Mouse (Mus musculus) kidney, embryonic 14.5 days (tissue): Measurements from ENCODE around the gene 3830406C13Rik. TPM values are rescaled to one million over a fixed set of nuclear protein-coding genes. Genes with fewer than 3 reads are reported as not detected.
A peak's percentile ranks its signal among the peaks of the same experiment; 100 is the strongest.

Experiments
- ATAC-seq: fragments of 200-750 bp; cut with Nextera tagmentation; 2 replicates; pipeline ENCODE4 v1.8.0; 2017; ENCODE audit warnings: moderate number of reproducible peaks, mild to moderate bottlenecking, moderate TSS enrichment, moderate library complexity; ENCODE audit not compliant: low FRiP score, low TSS enrichment
- H3K27ac ChIP-seq: fragments of 300-500 bp; sonication (generic); 2 replicates; pipeline ENCODE4 v1.5.1; 2014; ENCODE audit warnings: low read depth, mild to moderate bottlenecking, low read length, moderate library complexity, mixed read lengths
- H3K27me3 ChIP-seq: fragments of 300-500 bp; sonication (generic); 2 replicates; pipeline ENCODE4 v1.6.1; 2014; ENCODE audit warnings: mild to moderate bottlenecking, low read length; ENCODE audit not compliant: control insufficient read depth, insufficient read depth
- H3K36me3 ChIP-seq: fragments of 300-500 bp; sonication (generic); 2 replicates; pipeline ENCODE4 v1.6.1; 2014; ENCODE audit warnings: low read length, mixed read lengths; ENCODE audit not compliant: control insufficient read depth, insufficient read depth
- H3K4me1 ChIP-seq: fragments of 300-500 bp; sonication (generic); 2 replicates; pipeline ENCODE4 v1.6.1; 2014; ENCODE audit warnings: low read length, mixed read lengths; ENCODE audit not compliant: control insufficient read depth, insufficient read depth
- H3K4me2 ChIP-seq: fragments of 300-500 bp; sonication (generic); replicated peaks from 2 replicates; pipeline ENCODE4 v1.6.1; 2014; ENCODE audit warnings: low read depth, mild to moderate bottlenecking, low read length
- H3K4me3 ChIP-seq: fragments of 300-500 bp; sonication (generic); 2 replicates; pipeline ENCODE4 v1.5.1; 2014; ENCODE audit warnings: mild to moderate bottlenecking, low read length
- H3K9ac ChIP-seq: fragments of 300-500 bp; sonication (generic); 2 replicates; pipeline ENCODE4 v1.6.1; 2014; ENCODE audit warnings: low read depth, mild to moderate bottlenecking, low read length, moderate library complexity
- H3K9me3 ChIP-seq: fragments of 300-500 bp; sonication (generic); 2 replicates; pipeline ENCODE4 v1.6.1; 2016; ENCODE audit warnings: low read length; ENCODE audit not compliant: control insufficient read depth
- WGBS: fragments of 180-500 bp; shearing (Covaris S2); extraction: QIAGEN DNeasy Blood & Tissue Kit; methylation state at CpG from one replicate; pipeline ENCODE4 v1.1.7; 2014; 5-methylcytosine and 5-hydroxymethylcytosine counted together
- polyA plus RNA-seq: library from polyadenylated mRNA; unstranded; fragments of >200 nt; fragmentation: Nextera tagmentation; extraction: Ambion mirVana; gene quantifications from 2 replicates; pipeline ENCODE4 v1.2.1, GENCODE M21; 2014

Gene 3830406C13Rik
- polyA plus RNA-seq, 1 experiment from 2014 or later = 41.6 TPM

DNA sequence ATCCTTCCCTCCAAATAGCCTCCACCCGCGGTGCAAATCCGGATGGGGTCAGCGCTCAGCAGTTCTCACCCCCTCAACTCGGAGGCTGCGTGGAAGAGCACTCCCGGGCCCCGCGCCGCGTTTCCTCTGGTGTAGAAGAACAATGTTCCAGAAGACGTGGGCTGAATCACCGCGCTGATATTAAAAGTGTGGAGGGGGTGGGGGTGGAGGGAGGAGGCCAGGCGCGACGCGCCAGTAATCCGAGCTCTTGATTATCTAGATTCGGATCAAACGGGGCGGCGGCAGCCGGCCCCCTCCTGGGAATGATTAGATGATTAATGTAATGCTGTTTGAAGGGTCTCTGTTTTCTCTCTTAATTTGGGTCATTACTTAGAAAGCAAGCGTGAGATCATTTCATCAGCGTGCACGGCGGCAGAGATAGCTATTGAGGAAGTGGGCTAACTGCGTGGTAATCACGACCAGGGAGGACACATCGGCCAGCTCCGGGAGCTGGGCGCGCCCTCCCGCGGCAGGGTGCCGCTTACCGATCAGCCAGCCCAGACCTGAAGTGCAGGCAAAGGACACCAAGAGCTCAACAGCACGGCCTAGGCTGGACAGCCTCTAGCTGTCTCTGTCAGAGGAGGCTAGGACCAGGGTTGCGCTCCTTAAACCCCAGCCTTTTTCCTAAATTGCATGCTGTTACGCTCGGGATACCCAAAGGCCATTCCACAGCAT lies 57.3 kb downstream of the 3830406C13Rik start:
- under 1% methylated on average over 42 of the region's 42 CpGs for WGBS
- Histone ChIP-seq H3K36me3 (no peaks in the 10 kb centered on the region), H3K4me1 (peaks cover 14% of the 10 kb centered on the region), H3K27me3 (peaks cover 94% of the 10 kb centered on the region), H3K27ac (no peak overlapping the region), H3K9ac (no peak overlapping the region), H3K4me2 (no peak overlapping the region; the same call in 1 of the 2 replicates), H3K4me3 (peak overlapping the region; percentile 2; the same call in 1 of the 2 replicates), H3K9me3 (no peaks in the 10 kb centered on the region)
- ATAC-seq = no peak

DNA sequence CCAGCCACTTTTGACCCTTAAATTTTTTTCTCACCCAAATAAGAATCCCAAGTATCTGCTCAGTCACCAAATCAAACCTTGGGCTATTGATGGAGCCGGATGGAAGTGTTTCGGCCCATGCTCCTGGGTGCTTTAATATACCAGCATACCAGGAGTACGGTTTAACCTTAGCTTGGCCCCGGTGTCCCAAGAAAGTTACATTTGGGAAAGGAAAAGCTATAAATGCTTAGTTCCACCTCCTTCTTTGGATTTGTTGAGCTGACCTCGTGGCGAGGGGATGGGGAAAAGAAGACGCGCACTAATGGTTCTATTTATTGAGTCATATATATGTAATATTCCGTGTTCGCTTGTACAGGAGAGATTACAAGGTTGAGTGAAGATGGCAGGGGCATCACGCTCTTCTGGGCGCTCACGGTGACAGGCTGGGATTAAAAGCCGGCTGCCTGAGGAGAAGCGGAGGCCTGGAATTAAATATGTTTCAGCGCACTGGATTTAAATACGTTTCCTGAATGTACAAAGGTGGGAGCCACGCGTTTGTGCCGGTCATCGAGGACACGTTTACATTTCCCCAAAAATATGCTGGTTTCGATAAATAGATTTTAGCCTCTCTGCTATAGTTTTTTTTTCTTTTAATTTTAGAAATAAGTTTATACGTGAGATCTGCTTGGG lies 58.0 kb downstream of the 3830406C13Rik start:
- no peak overlapping the region for H3K4me3 ChIP-seq
- no peak for ATAC-seq
- H3K9ac ChIP-seq = no peak overlapping the region
- peaks cover 14% of the 10 kb centered on the region for H3K4me1 ChIP-seq
- no peaks in the 10 kb centered on the region for H3K9me3 ChIP-seq
- H3K4me2 ChIP-seq = no peak overlapping the region
- no peaks in the 10 kb centered on the region for H3K36me3 ChIP-seq
- no peak overlapping the region for H3K27ac ChIP-seq
- peaks cover 94% of the 10 kb centered on the region for H3K27me3 ChIP-seq
- WGBS = 2% methylated on average over 24 of the region's 24 CpGs

DNA sequence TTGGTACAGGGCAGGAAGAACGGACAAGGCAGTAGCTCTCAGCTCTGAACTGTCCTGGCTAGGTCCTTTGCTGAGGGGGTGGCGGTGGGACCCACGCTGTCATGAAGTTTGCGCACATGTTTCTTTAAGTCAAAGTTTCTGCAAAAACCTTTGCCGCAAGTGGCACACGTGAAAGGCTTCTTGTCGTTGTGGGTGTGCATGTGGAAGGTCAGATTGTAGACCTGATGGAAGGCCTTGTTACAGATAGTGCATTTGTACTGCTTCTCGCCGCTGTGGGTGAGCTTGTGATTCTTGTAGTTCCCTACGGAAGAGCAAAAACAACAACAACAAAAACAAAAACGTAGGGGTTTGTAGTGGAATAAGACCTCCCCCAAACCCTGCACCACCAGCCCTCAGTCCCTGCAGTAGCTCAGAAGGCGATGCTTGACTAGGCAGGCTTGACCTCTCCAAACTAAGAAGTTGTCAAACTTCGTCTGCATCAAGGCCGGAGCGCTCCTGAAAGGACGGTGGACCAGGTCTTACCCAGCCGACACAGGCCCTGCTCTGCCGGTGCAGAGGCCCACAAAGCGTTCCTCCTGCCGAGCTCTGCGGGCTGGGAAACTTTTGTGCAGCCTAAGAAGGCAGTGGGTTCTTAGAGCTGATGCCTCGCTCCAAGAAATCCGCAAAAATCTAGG lies 58.6 kb downstream of the 3830406C13Rik start:
- Histone ChIP-seq H3K9ac (no peak overlapping the region), H3K4me3 (no peak overlapping the region), H3K27me3 (peaks cover 94% of the 10 kb centered on the region), H3K4me2 (no peak overlapping the region), H3K36me3 (no peaks in the 10 kb centered on the region), H3K27ac (no peak overlapping the region), H3K9me3 (no peaks in the 10 kb centered on the region), H3K4me1 (peaks cover 14% of the 10 kb centered on the region)
- 2% methylated on average over 23 of the region's 23 CpGs for WGBS
- no peak for ATAC-seq

DNA sequence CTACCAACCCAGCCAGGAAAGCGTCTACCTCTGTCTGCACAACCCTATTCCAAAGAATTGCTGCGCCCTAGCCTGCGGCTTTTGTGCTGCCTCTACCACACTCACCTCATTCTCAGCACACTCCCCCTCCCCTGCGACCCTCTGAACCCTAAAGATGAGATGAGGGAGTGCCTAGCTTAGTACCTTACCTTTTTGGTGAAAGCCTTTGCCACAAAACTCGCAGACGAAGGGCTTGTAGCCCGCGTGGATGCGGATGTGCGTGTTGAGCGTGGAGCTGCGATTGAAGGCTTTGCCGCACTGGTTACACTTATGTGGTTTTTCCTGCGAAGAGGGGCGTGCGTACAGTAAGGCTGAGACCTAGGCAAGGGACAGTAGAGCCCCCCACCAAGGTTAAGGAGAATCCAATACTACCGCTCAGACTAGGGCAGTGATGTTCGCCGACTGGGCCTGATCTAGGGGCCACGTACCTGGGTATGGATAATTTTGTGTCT lies 59.5 kb downstream of the 3830406C13Rik start:
- Histone ChIP-seq H3K27me3 (peaks cover 94% of the 10 kb centered on the region), H3K4me1 (peaks cover 14% of the 10 kb centered on the region), H3K36me3 (no peaks in the 10 kb centered on the region), H3K4me3 (no peak overlapping the region), H3K27ac (no peak overlapping the region), H3K9ac (no peak overlapping the region), H3K4me2 (no peak overlapping the region), H3K9me3 (no peaks in the 10 kb centered on the region)
- 3% methylated on average over 20 of the region's 20 CpGs for WGBS
- no peak for ATAC-seq

DNA sequence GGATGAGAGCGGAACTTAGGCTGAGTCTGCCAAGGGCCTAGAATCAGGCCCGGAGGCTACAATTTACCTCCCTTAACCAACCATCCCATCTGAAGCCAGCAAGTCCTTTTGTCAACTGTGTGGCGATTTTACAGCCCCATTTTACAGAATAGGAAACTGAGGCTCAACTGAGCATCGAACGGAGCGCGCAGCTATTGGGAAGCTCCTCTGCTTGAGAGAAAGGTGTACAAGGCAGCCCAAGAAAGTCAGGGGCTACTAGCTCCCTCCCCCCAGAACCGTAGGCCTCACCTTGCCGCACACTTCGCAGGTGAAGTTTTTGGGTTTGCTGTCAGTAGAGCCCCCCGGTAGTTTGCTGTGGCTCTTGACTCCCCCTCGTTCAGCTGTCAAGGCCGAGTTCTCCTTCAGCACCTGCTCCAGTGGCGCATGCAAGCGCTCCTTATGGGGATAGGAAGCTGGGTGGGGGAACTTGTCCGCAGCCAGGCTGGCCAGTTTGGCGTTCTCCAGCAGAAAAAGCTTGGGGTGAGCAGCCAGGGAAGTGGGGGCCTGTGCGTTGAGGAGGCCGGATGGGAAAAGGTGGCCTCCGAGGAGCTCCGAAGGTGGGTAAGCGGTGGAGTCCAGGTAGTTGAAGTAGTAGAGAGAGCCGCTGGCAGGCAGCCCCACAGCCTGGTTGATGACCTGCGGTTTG lies 60.2 kb downstream of the 3830406C13Rik start:
- Histone ChIP-seq H3K4me3 (peak overlapping the region; percentile 14), H3K9me3 (no peaks in the 10 kb centered on the region), H3K4me2 (peak overlapping the region; percentile 31; the same call in 1 of the 2 replicates), H3K27me3 (peaks cover 97% of the 10 kb centered on the region), H3K4me1 (peaks cover 14% of the 10 kb centered on the region), H3K36me3 (no peaks in the 10 kb centered on the region), H3K27ac (no peak overlapping the region), H3K9ac (no peak overlapping the region)
- no peak for ATAC-seq
- 3% methylated on average over 24 of the region's 24 CpGs for whole genome bisulfite sequencing

DNA sequence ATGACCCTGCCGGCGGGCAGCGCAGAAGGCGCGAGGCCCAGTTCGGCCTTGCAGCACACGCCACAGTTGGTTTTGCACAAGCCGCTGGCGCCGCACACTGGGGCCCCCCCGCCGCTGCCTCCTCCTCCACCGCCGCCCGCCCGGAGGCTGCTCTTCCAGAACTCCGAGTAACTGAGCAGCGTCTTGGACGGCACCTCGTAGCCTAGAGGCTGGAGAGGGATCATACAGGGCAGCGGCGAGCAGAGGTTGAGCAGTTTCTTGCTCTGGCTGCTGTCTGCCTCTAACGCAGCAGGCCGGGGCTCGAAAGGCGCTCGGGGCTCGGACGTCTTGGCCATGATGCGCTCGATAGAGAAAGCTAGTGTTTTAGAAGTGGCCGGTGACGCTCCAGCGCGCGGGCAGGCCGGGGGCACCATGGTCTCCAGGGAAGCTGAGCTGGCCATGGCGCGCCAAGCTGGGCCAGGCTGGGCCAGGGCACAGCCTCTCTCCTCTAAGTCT lies 60.8 kb downstream of the 3830406C13Rik start:
- H3K9me3 ChIP-seq = no peaks in the 10 kb centered on the region
- peaks cover 97% of the 10 kb centered on the region for H3K27me3 ChIP-seq
- H3K9ac ChIP-seq = no peak overlapping the region
- H3K27ac ChIP-seq = no peak overlapping the region
- H3K4me1 ChIP-seq = peaks cover 14% of the 10 kb centered on the region
- no peak for ATAC-seq
- H3K4me2 ChIP-seq = peak overlapping the region; percentile 31; the same call in 1 of the 2 replicates
- 1% methylated on average over 39 of the region's 39 CpGs for WGBS
- no peaks in the 10 kb centered on the region for H3K36me3 ChIP-seq
- H3K4me3 ChIP-seq = peak overlapping the region; percentile 14

DNA sequence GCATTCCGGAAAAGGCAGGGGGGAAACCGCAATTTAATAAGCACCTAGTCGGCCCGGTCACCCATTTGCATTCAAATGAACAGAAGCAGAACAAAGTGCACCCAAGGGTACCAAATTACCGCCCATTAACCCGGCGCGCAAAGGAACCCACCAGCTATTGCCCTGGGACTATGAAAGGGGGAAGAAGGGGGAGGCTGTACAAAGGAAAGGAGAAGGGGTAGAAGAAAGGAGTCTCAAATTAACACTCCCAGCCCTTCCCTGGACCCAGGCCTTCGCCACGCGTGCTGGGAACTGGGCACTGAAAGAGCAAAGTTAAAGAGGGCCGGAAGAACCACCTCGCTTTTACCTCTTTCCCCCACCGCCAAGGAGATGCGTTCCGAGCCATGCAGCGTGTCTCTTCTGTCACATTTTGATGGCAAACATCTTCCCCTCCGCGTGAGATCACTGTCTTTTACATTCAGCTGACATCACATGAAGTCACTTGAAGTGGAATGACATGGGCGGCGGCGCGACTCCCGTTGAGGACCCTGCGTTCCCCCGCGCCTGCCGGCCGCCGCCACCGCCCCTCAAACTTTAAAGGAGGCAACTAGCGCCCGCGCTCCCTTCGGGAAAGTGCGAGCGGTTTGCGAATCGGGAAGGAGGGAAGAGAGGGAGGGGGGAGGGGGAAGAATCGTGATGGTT lies 61.4 kb downstream of the 3830406C13Rik start:
- WGBS = under 1% methylated on average over 40 of the region's 40 CpGs

More for the DNA sequence above, 61.4 kb downstream of the 3830406C13Rik start:
- H3K27ac ChIP-seq = no peak overlapping the region
- H3K4me3 ChIP-seq = peak overlapping the region; percentile 14
- H3K27me3 ChIP-seq = peaks cover 97% of the 10 kb centered on the region
- ATAC-seq = no peak
- H3K4me1 ChIP-seq = peaks cover 14% of the 10 kb centered on the region
- no peak overlapping the region; the same call in 1 of the 2 replicates for H3K4me2 ChIP-seq
- no peaks in the 10 kb centered on the region for H3K36me3 ChIP-seq
- no peaks in the 10 kb centered on the region for H3K9me3 ChIP-seq
- H3K9ac ChIP-seq = no peak overlapping the region
